Mouse (Mus musculus) granulocyte monocyte progenitor cell, adult 5-6 weeks (primary cell): ENCODE results near the gene Rdm1. TPM values are rescaled to one million over a fixed set of nuclear protein-coding genes. Genes with fewer than 3 reads are reported as not detected.

Source experiments
- ATAC-seq: replicated peaks from 2 replicates; pipeline ENCODE4 v1.8.0; 2016; ENCODE audit warnings: mild to moderate bottlenecking, moderate TSS enrichment, inconsistent platforms; ENCODE audit not compliant: poor library complexity, severe bottlenecking
- total RNA-seq, 2 experiments: library from RNA; stranded (forward) in 1 of 2; stranded (reverse) in 1 of 2; fragments of 200-712, 200-1000 nt in 1 of 2; fragments of >200 nt in 1 of 2; fragmentation: Nextera tagmentation in 1 of 2; gene quantifications; 2 replicates each; pipeline ENCODE4 v1.2.3; 2014 to 2017

The Rdm1 gene
- total RNA-seq, 2 experiments from 2014 or later = 6.4 to 17.0 TPM

DNA sequence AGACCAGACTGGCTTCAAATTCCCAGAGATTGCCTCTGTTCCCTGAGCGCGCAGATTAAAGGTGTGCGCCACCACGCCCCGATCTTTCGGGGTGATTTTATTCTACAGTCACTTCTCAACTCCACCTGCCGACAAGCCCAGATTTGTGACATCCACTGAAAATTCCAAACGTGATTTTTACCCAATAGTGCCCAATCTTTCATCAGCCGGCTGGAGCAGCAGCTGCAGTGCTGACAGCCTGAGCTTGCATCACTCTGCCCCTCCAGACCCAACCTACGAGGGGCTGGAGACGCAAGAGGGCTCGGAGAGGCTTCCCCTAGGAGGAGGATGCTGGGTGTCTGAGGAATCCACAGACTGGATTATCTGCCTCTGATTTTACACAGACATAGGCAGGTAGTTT is 50.7 kb downstream of the Rdm1 start:
- ATAC-seq = no peak

DNA sequence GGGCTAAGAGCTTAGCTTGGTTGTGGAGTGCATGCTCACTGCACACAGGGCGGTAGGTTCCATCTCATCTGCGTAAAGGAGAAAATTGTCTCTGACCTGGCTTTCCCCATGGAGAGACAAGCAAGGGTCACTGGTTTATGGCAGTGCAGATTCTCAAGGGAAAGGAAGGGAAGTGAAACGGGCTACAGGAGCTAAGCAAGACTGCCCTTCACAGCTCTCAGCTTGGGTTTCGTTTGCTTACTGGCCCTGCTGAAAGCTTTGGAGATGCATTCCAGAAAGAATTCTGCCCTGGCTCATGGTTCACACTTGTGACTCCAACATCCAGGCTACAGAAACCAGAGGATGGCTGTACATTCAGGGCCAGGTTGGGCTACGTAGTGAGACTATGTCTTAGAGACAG is 51.8 kb downstream of the Rdm1 start:
- ATAC-seq = no peak

DNA sequence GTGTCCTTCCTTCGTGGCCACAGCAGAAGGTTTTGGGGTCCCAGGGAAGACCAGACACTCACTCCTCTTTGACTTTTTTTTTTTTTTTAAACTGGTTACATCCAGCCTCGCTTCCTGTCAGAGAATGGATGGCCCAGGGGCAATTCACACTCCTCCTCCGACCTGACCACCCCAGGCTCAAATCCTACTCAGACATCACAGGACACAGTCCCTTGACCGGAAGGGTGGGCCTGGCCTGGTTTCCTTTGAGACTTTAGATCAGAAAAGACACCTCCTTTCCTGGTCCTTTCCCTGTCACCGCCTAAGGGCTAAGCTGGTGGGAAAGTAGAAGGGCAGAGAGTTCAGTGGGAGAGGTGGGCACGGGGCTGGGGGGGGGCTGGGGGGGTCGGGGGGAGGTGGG is 52.9 kb downstream of the Rdm1 start:
- ATAC-seq = no peak

DNA sequence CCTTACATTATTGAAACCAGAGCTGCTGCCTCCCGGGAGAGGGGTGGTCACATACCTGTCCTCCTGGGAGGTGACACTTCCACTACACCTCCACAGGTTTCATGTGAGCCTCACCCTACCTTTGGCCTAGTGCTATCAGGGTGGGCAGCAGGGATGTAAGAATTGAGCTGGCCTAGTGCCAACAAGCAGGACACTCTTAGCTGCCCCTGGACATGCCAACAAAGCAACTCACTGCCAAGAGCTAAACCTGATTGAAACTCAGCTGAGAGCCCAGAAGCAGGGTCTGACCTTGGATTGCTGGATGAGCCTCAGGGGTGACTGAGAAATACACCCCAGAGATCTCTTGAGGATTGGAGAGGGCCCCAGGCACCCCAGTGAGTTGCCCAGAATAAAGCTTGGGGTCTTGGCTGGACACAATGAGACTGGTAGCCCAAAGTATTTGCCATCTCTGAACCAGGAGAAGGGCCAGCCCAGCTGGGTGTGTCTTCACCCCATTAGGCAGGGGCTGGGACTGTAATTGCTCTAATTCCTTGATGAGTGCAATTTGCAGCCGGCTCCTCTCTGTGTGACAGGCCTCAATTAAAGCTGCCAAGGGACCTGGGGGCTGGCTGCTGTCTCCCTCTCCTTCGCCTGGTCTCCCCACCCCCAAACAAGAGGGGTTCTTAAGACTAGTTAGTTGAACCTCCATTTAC is 53.8 kb downstream of the Rdm1 start:
- no peak for ATAC-seq

DNA sequence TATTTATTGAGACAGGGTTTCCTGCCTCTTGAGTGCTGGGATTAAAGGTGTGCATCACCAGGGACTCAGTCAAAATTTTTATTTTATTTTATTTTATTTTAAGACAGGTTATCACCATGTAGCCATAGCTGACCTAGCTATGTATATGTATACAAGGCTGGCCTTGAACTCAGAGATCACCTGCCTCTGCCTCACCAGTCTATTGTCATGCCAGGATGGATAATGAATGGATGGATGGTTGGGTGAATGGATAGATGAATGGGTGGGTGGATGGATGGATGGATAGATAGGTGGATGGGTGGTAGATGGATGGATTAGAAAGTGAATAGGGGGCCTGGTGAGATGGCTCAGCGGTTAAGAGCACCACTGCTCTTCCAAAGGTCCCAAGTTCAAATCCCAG is 55.0 kb downstream of the Rdm1 start:
- no peak for ATAC-seq

DNA sequence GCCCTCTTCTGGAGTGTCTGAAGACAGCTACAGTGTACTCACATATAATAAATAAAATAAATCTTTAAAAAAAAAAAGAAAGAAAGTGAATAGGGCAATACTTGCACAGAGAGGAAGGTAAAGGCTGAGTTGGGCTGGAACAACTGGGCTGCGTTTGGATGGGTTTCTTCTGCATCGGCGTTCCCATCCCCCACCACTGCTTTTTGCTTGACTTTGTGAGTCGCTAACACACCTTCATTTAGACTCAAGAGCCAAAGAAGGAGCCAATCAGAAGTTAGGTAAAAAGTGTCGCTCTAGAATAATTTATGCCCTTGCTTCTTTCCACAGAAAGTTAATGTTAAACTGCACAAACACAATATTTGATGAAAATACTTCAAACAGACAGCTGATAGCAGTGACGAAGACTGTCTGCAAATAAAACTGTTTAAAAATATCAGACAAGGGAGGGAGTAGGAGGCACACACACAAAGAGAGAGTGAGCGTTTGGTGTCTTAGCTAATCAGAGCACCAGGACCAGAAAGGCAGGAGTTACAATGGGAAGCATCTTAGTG is 55.5 kb downstream of the Rdm1 start:
- ATAC-seq = no peak

Other genes starting within 250 kb of the Rdm1 start
- gene Aarsd1, start 209.6 kb upstream of the Rdm1 start, total RNA-seq (2014; fragmentation: Nextera tagmentation) = 59.3 and 82.3 TPM in 2 replicates
- gene Aarsd1, start 209.6 kb upstream of the Rdm1 start, total RNA-seq (2017) = 63.1 and 74.5 TPM in 2 replicates
- gene Gm27029, start 202.4 kb upstream of the Rdm1 start, total RNA-seq (2014; fragmentation: Nextera tagmentation) = 6.6 TPM in 1 of 2 replicates, not detected in the other
- 7.8 TPM in 1 of 2 replicates, not detected in the other for gene Gm27029, start 202.4 kb upstream of the Rdm1 start, total RNA-seq (2017)
- 5.7 and 8.1 TPM in 2 replicates for gene Rundc1, start 202.1 kb upstream of the Rdm1 start, total RNA-seq (2014; fragmentation: Nextera tagmentation)
- 4.3 and 6.0 TPM in 2 replicates for gene Rundc1, start 202.1 kb upstream of the Rdm1 start, total RNA-seq (2017)
- 0.49 and 2.7 TPM in 2 replicates for gene Ptges3l, start 201.9 kb upstream of the Rdm1 start, total RNA-seq (2014; fragmentation: Nextera tagmentation)
- gene Ptges3l, start 201.9 kb upstream of the Rdm1 start, total RNA-seq (2017) = 0.52 and 9.1 TPM in 2 replicates
- 1,057 and 1,193 TPM in 2 replicates for gene Rpl27, start 184.9 kb upstream of the Rdm1 start, total RNA-seq (2014; fragmentation: Nextera tagmentation)
- gene Rpl27, start 184.9 kb upstream of the Rdm1 start, total RNA-seq (2017) = 795 and 2,552 TPM in 2 replicates
- 26.9 and 29.5 TPM in 2 replicates for gene Ifi35, start 178.8 kb upstream of the Rdm1 start, total RNA-seq (2014; fragmentation: Nextera tagmentation)
- 27.7 and 33.0 TPM in 2 replicates for gene Ifi35, start 178.8 kb upstream of the Rdm1 start, total RNA-seq (2017)
- gene Rnd2, start 162.2 kb upstream of the Rdm1 start, total RNA-seq (2014; fragmentation: Nextera tagmentation) = 1.4 and 3.0 TPM in 2 replicates
- gene Rnd2, start 162.2 kb upstream of the Rdm1 start, total RNA-seq (2017) = 0.52 and 2.2 TPM in 2 replicates
- gene Vat1, start 161.0 kb upstream of the Rdm1 start, total RNA-seq (2014; fragmentation: Nextera tagmentation) = 77.1 and 85.8 TPM in 2 replicates
- gene Vat1, start 161.0 kb upstream of the Rdm1 start, total RNA-seq (2017) = 56.3 and 66.2 TPM in 2 replicates
- 26.6 and 34.0 TPM in 2 replicates for gene Brca1, start 75.2 kb upstream of the Rdm1 start, total RNA-seq (2014; fragmentation: Nextera tagmentation)
- 38.5 and 39.0 TPM in 2 replicates for gene Brca1, start 75.2 kb upstream of the Rdm1 start, total RNA-seq (2017)
- 33.2 and 45.0 TPM in 2 replicates for gene Nbr1, start 75.0 kb upstream of the Rdm1 start, total RNA-seq (2014; fragmentation: Nextera tagmentation)
- 38.6 and 41.4 TPM in 2 replicates for gene Nbr1, start 75.0 kb upstream of the Rdm1 start, total RNA-seq (2017)
- gene Tmem106a, start 45.0 kb upstream of the Rdm1 start, total RNA-seq (2014; fragmentation: Nextera tagmentation) = 4.3 and 6.3 TPM in 2 replicates
- gene Tmem106a, start 45.0 kb upstream of the Rdm1 start, total RNA-seq (2017) = 0.78 and 1.4 TPM in 2 replicates
- gene Gm11634, start 27.9 kb upstream of the Rdm1 start, total RNA-seq (2014; fragmentation: Nextera tagmentation) = not detected in 2 replicates
- gene Gm11634, start 27.9 kb upstream of the Rdm1 start, total RNA-seq (2017) = not detected in 2 replicates
- 1.1 TPM in 1 of 2 replicates, not detected in the other for gene Arl4d, start 38.3 kb downstream of the Rdm1 start, total RNA-seq (2014; fragmentation: Nextera tagmentation)
- gene Arl4d, start 38.3 kb downstream of the Rdm1 start, total RNA-seq (2017) = 0.34 and 0.77 TPM in 2 replicates
- gene Dhx8, start 105.7 kb downstream of the Rdm1 start, total RNA-seq (2014; fragmentation: Nextera tagmentation) = 24.8 and 35.2 TPM in 2 replicates
- 35.2 and 38.3 TPM in 2 replicates for gene Dhx8, start 105.7 kb downstream of the Rdm1 start, total RNA-seq (2017)
- not detected in 2 replicates for gene Etv4, start 158.2 kb downstream of the Rdm1 start, total RNA-seq (2014; fragmentation: Nextera tagmentation)
- not detected in 2 replicates for gene Etv4, start 158.2 kb downstream of the Rdm1 start, total RNA-seq (2017)